Mouse (Mus musculus) small intestine, adult 10 weeks (tissue): ENCODE results near the gene Mettl14. TPM values are rescaled to one million over a fixed set of nuclear protein-coding genes. Genes with fewer than 3 reads are reported as not detected.

Source experiments
- polyA plus RNA-seq: library from polyadenylated mRNA; stranded (reverse); fragments of 350-450 nt; fragmentation: Illumina TruSeq; extraction: RNeasy Lipid Tissue Mini Kit (QIAGEN cat#74804); gene quantifications from one replicate; pipeline ENCODE4 v1.2.3, GENCODE M21; 2014; ENCODE audit warnings: low replicate concordance

Mettl14 gene
- polyA plus RNA-seq, result 33.3 TPM

GRCm38 (mm10) chr3:123385486-123386156, at the start of gene Mettl14:
Gene Mettl14 (minus strand): TSS chr3:123386108.

Other genes with a start within 250 kb of the Mettl14 start
- 90.4 TPM for gene Synpo2, start 150.0 kb downstream of the Mettl14 start, polyA plus RNA-seq
- 321 TPM for gene Sec24d, start 118.7 kb downstream of the Mettl14 start, polyA plus RNA-seq
- gene Prss12, start 60.8 kb upstream of the Mettl14 start, polyA plus RNA-seq, result 0.52 TPM